Mouse (Mus musculus): Measurements from ENCODE around the gene Olfr164. TPM values are rescaled to one million over a fixed set of nuclear protein-coding genes. Genes with fewer than 3 reads are reported as not detected.

Olfr164 gene
- not detected for total RNA-seq (2021)

GRCm38 (mm10) chr16:19313964-19314363 lies at the start of gene Olfr164:
TSS of gene Olfr164 (minus strand) at chr16:19314064.
- intact Hi-C loops (cut with DNase I): no loop called here
- DNase-seq (ENCODE audit: low spot score in 2 of 2): no peak

- no peak for DNase-seq (ENCODE audit: low spot score in 2 of 2)
- intact Hi-C loops (cut with DNase I): no loop called here
Measured at GRCm38 (mm10) chr16:19349111-19349510, 35.2 kb upstream of the Olfr164 start.

- intact Hi-C loops (cut with DNase I): no loop called here
- no peak for DNase-seq (ENCODE audit: low spot score in 2 of 2)
Measured at GRCm38 (mm10) chr16:19263235-19263634, 50.6 kb downstream of the Olfr164 start.

GRCm38 (mm10) chr16:19260780-19261179 lies 53.1 kb downstream of the Olfr164 start:
- intact Hi-C loops (cut with DNase I): no loop called here
- DNase-seq (ENCODE audit: low spot score in 2 of 2): no peak

- intact Hi-C loops (cut with DNase I): no loop called here
- no peak for DNase-seq (ENCODE audit: low spot score in 2 of 2)
Measured at GRCm38 (mm10) chr16:19245835-19246234, 68.0 kb downstream of the Olfr164 start.

- intact Hi-C loops (cut with DNase I): no loop called here
Measured at GRCm38 (mm10) chr16:19241539-19242025, 72.3 kb downstream of the Olfr164 start.

GRCm38 (mm10) chr16:19240792-19241538 lies 72.9 kb downstream of the Olfr164 start:
- intact Hi-C loops (cut with DNase I): no loop called here

More at GRCm38 (mm10) chr16:19241539-19242025, 72.3 kb downstream of the Olfr164 start:
- DNase-seq (ENCODE audit: low spot score in 2 of 2): no peak

GRCm38 (mm10) chr16:19236719-19237118 lies 77.1 kb downstream of the Olfr164 start:
- intact Hi-C loops (cut with DNase I): no loop called here
- DNase-seq (ENCODE audit: low spot score in 2 of 2): no peak

More at GRCm38 (mm10) chr16:19240792-19241538, 72.9 kb downstream of the Olfr164 start:
- DNase-seq (ENCODE audit: low spot score in 2 of 2): no peak

Small RNAs within 50 kb of the gene (microRNA-seq; reads per million reads assigned to microRNA genes)
- not detected for gene Gm23612

Other genes with a start within 250 kb of the Olfr164 start
- not detected for gene Olfr165, start 109.1 kb upstream of the Olfr164 start, total RNA-seq (2021)
- not detected for gene Olfr166, start 169.6 kb upstream of the Olfr164 start, total RNA-seq (2021)
- gene Olfr167, start 208.2 kb upstream of the Olfr164 start, total RNA-seq (2021): not detected
- gene Olfr168, start 221.5 kb upstream of the Olfr164 start, total RNA-seq (2021): not detected